Mouse (Mus musculus) E14TG2a.4 (cell line): ENCODE data around the gene Fam221a.

Experiments used
- CTCF ChIP-seq: conservative IDR thresholded peaks from 2 replicates; pipeline ENCODE4 v1.5.1; 2014; ENCODE audit warnings: low read length
- POU5F1 ChIP-seq: IDR thresholded peaks from 2 replicates; pipeline ENCODE4 v1.6.1; 2014; ENCODE audit warnings: low read length, borderline replicate concordance

DNA sequence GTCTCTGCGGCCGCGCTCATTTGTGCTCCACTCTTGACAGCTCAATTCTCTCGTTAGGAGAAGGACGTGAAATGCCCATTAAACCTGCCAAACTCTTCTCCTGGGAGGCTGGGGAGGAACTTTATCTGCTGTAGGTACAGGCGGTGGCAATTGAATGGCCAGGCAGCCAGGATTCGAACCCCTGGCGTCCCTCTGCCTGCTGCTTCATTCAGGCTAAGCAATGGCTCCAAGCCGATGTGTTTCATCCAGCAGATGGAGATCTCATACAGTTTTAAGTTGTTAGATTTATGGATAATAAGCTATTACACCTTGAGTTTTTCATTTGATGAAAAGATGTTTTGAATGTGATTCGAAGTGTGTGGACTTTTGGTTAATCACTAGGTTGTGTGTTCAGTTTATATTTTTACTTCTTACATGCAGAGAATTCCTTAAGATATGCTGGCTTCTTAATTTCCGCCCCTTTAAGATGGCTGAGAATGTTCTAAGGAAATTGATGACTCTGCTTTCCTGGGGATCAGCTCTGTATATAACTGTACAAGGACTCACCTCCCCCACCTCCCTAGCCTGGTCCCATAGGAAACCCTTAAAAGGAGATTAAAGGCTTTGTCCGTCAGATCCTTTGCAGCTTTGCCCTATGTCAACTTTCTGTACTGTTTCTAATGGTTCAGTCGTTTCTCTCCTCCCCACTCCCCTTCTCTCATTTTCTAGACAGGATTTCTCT lies 47.8 kb upstream of the Fam221a start:
- no peak for TF ChIP-seq CTCF
- TF ChIP-seq POU5F1 = no peak
